Mouse (Mus musculus): ENCODE results near the gene Gm37240.

Gm37240 gene

GRCm38 (mm10) chr3:85314961-85315360 is 572.4 kb downstream of the Gm37240 start:
- in situ Hi-C loops (cut with MboI; ENCODE audit: unreplicated experiment in 2 of 2) = no loop called here

- in situ Hi-C loops (cut with MboI; ENCODE audit: unreplicated experiment in 2 of 2) = no loop called here
Measured at GRCm38 (mm10) chr3:85313646-85314255, 573.6 kb downstream of the Gm37240 start.

GRCm38 (mm10) chr3:85311176-85311575 is 576.1 kb downstream of the Gm37240 start:
- in situ Hi-C loops (cut with MboI; ENCODE audit: unreplicated experiment in 2 of 2) = no loop called here

GRCm38 (mm10) chr3:85310401-85310989 is 576.8 kb downstream of the Gm37240 start:
- in situ Hi-C loops (cut with MboI; ENCODE audit: unreplicated experiment in 2 of 2) = no loop called here

- in situ Hi-C loops (cut with MboI; ENCODE audit: unreplicated experiment in 2 of 2) = no loop called here
Measured at GRCm38 (mm10) chr3:85309168-85309567, 578.1 kb downstream of the Gm37240 start.

- in situ Hi-C loops (cut with MboI; ENCODE audit: unreplicated experiment in 2 of 2) = no loop called here
Measured at GRCm38 (mm10) chr3:85308706-85309105, 578.6 kb downstream of the Gm37240 start.

- in situ Hi-C loops (cut with MboI; ENCODE audit: unreplicated experiment in 2 of 2) = no loop called here
Measured at GRCm38 (mm10) chr3:85301851-85302250, 585.5 kb downstream of the Gm37240 start.

GRCm38 (mm10) chr3:85301336-85301735 is 586.0 kb downstream of the Gm37240 start:
- in situ Hi-C loops (cut with MboI; ENCODE audit: unreplicated experiment in 2 of 2) = no loop called here

GRCm38 (mm10) chr3:85299649-85300550 is 587.4 kb downstream of the Gm37240 start:
- in situ Hi-C loops (cut with MboI; ENCODE audit: unreplicated experiment in 2 of 2) = no loop called here

GRCm38 (mm10) chr3:85295229-85295628 is 592.1 kb downstream of the Gm37240 start:
- in situ Hi-C loops (cut with MboI; ENCODE audit: unreplicated experiment in 2 of 2) = no loop called here

- in situ Hi-C loops (cut with MboI; ENCODE audit: unreplicated experiment in 2 of 2) = no loop called here
Measured at GRCm38 (mm10) chr3:85287627-85288026, 599.7 kb downstream of the Gm37240 start.

GRCm38 (mm10) chr3:85284483-85284882 is 602.8 kb downstream of the Gm37240 start:
- in situ Hi-C loops (cut with MboI; ENCODE audit: unreplicated experiment in 2 of 2) = no loop called here

- in situ Hi-C loops (cut with MboI; ENCODE audit: unreplicated experiment in 2 of 2) = no loop called here
Measured at GRCm38 (mm10) chr3:85282816-85283215, 604.5 kb downstream of the Gm37240 start.

- in situ Hi-C loops (cut with MboI; ENCODE audit: unreplicated experiment in 2 of 2) = no loop called here
Measured at GRCm38 (mm10) chr3:85275075-85275474, 612.2 kb downstream of the Gm37240 start.

- in situ Hi-C loops (cut with MboI; ENCODE audit: unreplicated experiment in 2 of 2) = no loop called here
Measured at GRCm38 (mm10) chr3:85271491-85271890, 615.8 kb downstream of the Gm37240 start.

GRCm38 (mm10) chr3:85264963-85265362 is 622.4 kb downstream of the Gm37240 start:
- in situ Hi-C loops (cut with MboI; ENCODE audit: unreplicated experiment in 2 of 2) = no loop called here

- in situ Hi-C loops (cut with MboI; ENCODE audit: unreplicated experiment in 2 of 2) = no loop called here
Measured at GRCm38 (mm10) chr3:85264546-85264945, 622.8 kb downstream of the Gm37240 start.

- in situ Hi-C loops (cut with MboI; ENCODE audit: unreplicated experiment in 2 of 2) = no loop called here
Measured at GRCm38 (mm10) chr3:85254526-85254925, 632.8 kb downstream of the Gm37240 start.

GRCm38 (mm10) chr3:85251631-85252030 is 635.7 kb downstream of the Gm37240 start:
- in situ Hi-C loops (cut with MboI; ENCODE audit: unreplicated experiment in 2 of 2) = no loop called here

- in situ Hi-C loops (cut with MboI; ENCODE audit: unreplicated experiment in 2 of 2) = no loop called here
Measured at GRCm38 (mm10) chr3:85246131-85246530, 641.2 kb downstream of the Gm37240 start.

- in situ Hi-C loops (cut with MboI; ENCODE audit: unreplicated experiment in 2 of 2) = no loop called here
Measured at GRCm38 (mm10) chr3:85236546-85236945, 650.8 kb downstream of the Gm37240 start.

- in situ Hi-C loops (cut with MboI; ENCODE audit: unreplicated experiment in 2 of 2) = no loop called here
Measured at GRCm38 (mm10) chr3:85232846-85233245, 654.5 kb downstream of the Gm37240 start.
